Mouse (Mus musculus): ENCODE results near the gene Spaca6.
"Not testable (repeated sequence)": the region's sequence is repeated elsewhere in the genome, so short reads cannot be mapped to it uniquely, and the experiment has no call there.

Spaca6 gene

GRCm38 (mm10) chr17:17843534-17844261 lies 16.7 kb downstream of the Spaca6 start:
- no peak for DNase-seq (ENCODE audit: extremely low read depth, low read depth, low spot score)

DNA sequence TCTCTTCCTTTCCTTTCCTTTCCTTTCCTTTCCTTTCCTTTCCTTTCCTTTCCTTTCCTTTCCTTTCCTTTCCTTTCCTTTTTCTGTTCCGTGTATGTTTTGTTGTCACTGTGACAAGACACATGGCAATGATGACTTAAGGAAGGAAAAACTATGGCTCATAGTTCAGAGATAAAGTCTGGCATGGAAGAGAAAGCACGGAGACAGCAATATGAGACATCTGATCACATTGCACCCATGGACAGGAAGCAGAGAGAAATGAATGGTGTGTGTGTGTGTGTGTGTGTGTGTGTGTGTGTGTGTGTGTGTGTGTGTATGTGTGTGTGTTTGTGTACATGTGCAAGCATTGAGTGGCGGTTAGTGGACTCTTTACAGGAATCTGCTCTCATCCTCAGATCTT lies 17.6 kb downstream of the Spaca6 start:
- DNase-seq (ENCODE audit: extremely low read depth, low read depth, low spot score), result not testable (repeated sequence)

- DNase-seq (ENCODE audit: extremely low read depth, low read depth, low spot score), result no peak
Measured at GRCm38 (mm10) chr17:17845187-17846027, 18.4 kb downstream of the Spaca6 start.

- DNase-seq (ENCODE audit: extremely low read depth, low read depth, low spot score), result no peak
Measured at GRCm38 (mm10) chr17:17848988-17849387, 22.0 kb downstream of the Spaca6 start.

DNA sequence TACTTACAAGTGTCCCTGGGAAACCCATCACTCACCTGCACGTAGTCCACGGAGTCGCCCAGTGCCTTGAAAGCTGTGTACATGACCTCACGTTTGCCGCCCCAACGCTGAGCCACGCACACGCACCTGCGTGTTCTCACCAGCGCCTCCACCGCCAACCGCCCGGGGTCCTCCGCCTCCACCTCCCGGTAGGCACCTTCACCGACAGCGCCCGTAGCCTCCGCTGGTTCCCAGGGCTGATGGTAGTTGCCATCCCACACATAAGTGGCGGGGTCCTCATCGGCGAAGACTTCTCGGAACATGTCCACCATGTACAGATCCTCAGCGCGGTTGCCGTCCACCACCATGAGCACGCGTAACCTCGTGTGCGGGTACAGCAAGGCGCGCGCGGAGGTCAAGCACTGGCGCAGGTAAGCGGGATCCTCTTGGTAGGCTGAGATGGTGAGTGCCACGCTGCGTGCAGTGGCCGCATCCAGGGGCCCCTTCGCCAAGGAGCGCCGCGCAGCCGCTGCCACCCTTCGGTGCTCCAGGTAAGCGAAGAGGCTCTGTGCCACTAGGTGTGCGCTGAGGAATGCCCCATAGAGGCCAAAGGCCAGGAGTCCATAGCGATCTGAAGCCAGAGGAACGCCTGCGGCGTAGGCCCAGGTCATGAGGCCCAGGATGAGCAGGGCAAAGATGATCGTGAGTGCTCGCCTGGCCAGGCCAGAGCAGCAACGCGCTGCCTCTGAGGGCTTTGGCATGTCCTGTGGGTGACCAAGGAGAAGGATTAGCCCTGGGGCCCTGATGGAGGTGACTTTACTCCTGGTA lies 23.2 kb downstream of the Spaca6 start:
- DNase-seq (ENCODE audit: extremely low read depth, low read depth, low spot score), result no peak

DNA sequence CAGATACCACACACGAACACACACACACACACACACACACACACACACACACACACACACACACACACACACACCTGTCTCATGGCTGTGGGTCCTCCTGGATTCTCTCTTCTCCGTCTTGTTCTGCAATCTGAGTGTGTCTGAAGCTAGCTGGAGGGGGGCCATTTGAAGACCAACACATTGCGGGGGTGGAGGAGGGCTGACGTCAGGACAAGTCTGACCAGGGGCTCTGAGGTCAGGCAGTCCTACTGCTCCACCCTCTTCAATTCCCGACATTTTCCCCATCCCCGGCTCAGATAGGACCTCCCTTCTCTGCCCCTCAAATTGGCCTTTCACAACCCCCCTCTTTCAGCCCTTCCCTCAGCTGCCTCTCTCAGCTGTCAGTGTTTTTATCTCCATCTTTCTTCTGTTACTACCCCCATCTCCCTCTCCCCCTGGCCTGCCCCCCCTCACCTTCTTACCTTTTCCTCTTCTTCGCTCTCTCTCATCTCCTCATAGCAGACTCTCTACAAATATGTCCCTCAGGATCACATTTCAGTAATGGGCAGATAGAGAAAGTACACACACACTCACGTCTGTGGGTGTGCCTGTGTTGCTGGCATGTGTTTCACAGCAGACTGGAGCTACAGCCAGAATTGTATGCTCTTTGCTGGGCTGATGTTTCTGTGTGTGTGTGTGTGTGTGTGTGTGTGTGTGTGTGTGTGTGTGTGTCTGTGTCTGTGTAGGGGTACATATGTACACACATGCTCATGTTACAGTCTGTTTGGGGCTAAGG lies 28.3 kb downstream of the Spaca6 start, which contains the start of gene Has1:
TSS of gene Has1 (minus strand) at position 142 of the 775 bp plus-strand sequence.
- no peak for DNase-seq (ENCODE audit: extremely low read depth, low read depth, low spot score)

DNA sequence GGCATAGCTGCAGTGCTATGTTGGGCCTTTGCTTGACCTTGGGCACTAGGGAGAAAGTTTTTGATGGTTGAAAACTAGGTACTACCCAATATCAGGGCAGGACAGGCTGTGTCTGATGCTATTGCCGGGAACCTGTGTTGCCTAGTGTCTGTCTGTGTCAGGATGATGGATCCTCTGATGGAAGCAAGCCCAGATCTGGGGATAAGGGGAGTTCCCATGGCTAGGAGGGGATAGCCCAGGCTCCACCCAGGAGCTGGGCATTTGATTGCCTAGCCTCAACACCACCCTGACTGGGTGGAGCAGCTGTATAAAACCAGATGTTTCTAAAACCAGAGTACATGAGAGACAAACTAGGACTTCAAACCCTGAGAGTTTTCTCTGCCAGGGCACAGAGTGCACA lies 29.7 kb downstream of the Spaca6 start:
- no peak for DNase-seq (ENCODE audit: extremely low read depth, low read depth, low spot score)

GRCm38 (mm10) chr17:17857446-17857845 lies 30.5 kb downstream of the Spaca6 start:
- no peak for DNase-seq (ENCODE audit: extremely low read depth, low read depth, low spot score)

DNA sequence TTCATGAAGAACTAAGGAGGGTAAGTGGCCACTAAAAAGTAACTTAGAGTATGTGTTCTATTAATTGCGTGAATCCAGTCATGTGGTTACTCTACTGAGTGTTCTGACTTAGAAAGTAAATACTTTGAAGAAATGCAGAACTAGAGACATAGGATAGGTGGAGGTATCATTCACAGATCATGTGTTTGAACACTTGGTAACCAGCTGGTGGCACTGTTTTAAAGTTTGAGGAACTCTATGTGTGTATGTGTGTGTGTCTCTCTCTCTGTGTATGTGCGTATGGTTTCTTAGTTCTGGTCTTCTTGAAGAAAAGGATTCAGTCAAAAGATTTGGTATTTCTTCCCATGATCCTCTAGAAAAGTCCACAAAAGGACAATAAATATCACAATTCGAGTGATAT lies 33.2 kb downstream of the Spaca6 start:
- DNase-seq (ENCODE audit: extremely low read depth, low read depth, low spot score), result no peak

DNA sequence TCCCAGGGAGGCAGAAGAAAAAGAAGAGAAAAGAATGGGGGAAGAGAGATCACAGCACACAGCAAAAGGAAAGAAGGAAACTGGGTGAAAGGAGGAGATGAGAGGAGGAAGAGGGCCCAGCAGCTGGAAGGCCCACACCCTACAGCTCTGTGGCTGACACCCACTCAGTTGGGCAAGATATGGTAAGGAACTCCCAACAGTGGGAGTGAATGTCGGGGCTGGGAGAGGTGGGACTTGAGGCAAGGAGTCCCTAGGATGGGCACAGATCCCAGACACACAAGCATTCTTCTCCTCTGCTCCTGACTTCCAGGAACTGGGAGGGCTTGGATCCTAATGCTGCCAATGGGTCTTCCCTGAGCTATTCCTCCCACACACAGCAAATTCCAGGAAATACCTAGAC lies 35.4 kb downstream of the Spaca6 start:
- DNase-seq (ENCODE audit: extremely low read depth, low read depth, low spot score), result no peak

DNA sequence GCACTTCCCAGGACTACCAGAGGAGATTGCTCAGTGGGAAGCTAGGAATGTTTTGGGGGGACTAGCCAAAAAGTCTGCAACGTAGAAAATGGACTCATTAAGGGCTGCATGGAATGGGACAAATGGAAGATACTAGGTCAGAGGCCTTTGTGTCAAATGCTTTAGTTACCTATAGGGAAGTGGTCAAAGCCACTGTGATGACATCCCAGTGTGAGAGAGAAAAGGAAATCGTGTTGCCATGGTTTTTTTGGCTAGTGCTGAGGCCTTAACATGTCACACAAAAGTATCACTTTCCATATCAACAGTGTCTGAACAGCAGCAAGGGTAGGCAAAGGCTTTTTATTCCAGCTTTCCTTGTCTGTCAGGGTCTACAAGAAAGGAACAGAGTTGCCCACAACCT lies 38.2 kb downstream of the Spaca6 start:
- no peak for DNase-seq (ENCODE audit: extremely low read depth, low read depth, low spot score)

- DNase-seq (ENCODE audit: extremely low read depth, low read depth, low spot score), result no peak
Measured at GRCm38 (mm10) chr17:17866801-17867469, 40.0 kb downstream of the Spaca6 start.

- DNase-seq (ENCODE audit: extremely low read depth, low read depth, low spot score), result no peak
Measured at GRCm38 (mm10) chr17:17870892-17871550, 44.1 kb downstream of the Spaca6 start.

GRCm38 (mm10) chr17:17871697-17872096 lies 44.7 kb downstream of the Spaca6 start:
- DNase-seq (ENCODE audit: extremely low read depth, low read depth, low spot score), result no peak

DNA sequence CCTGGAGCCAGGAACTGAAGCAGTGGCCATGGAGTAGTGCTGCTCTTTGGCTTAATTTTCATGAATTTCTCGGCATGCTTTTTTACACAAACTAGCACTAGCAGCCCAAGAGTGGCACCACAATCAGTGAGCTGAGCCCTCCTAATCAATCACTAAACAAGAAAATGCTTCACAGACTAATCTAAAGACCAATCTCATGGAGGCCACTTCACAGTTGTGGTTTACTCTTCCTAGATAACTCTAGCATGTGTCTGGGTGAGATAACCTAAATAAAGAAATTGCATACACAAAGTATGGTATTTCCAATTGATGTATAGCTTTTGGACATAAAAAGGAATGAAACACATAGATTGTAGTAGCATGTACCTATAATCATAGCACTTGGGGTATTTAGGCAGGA lies 52.4 kb downstream of the Spaca6 start:
- no peak for DNase-seq (ENCODE audit: extremely low read depth, low read depth, low spot score)

DNA sequence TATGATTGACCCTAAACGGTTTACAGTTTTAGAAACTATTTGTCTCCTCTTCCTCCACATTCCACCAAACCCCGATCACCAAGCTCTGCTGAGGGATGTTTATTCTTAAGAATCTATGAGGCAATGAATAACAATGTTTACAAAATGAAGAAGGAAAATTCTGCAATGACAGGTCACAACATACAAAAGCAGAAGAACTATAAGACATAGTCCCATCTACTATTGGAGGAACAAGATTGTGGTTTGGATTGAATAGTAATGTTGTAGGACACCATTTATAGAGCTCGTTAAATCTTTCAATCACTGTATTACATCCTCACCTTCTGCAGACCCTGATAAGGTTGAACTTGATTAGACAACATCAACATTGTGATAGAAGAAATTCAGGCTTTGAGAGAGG lies 55.7 kb downstream of the Spaca6 start:
- DNase-seq (ENCODE audit: extremely low read depth, low read depth, low spot score), result no peak

GRCm38 (mm10) chr17:17883840-17884239 lies 56.9 kb downstream of the Spaca6 start, which contains the start of gene Fpr1:
Gene Fpr1, minus strand, starts transcription at chr17:17883940.
- DNase-seq (ENCODE audit: extremely low read depth, low read depth, low spot score), result no peak

DNA sequence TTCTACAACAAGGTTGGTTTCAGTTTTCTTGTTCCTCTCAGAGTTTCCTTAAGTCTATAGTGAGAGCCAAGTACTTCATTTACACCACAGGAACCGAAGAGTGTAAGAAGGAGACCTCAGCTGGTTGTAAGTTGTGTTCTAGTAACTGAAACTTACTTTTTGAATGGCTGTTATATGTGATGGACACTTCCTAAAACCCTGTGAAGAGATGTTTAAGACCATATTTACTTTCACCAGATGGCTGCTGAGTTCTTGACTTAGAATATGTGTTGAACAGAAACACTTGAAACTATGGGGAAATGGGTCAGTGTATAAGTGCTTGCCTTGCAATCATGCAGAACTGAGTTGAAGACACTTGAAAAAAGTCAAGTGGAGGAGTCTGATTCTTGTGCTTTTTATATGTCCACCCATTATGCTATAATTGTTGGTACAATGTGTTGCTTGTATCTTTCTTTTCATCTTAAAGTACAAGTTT lies 60.9 kb downstream of the Spaca6 start, which contains the start of the genes Fpr2 and Fpr3:
TSS of gene Fpr2 (plus strand) at position 51 of the 475 bp plus-strand sequence.
TSS of gene Fpr3 (plus strand) at position 79 of the 475 bp plus-strand sequence.
- no peak for DNase-seq (ENCODE audit: extremely low read depth, low read depth, low spot score)
